Mouse (Mus musculus) cortical plate, adult 2 months (tissue): ENCODE data around the gene Ccdc125. TPM values are rescaled to one million over a fixed set of nuclear protein-coding genes. Genes with fewer than 3 reads are reported as not detected.
A peak's percentile ranks its signal among the peaks of the same experiment; 100 is the strongest.

ENCODE experiments used
- H3K27ac ChIP-seq: fragments of 200-500 bp; 2 replicates; pipeline ENCODE4 v1.5.1; 2012; ENCODE audit warnings: low read length, control low read depth, inconsistent platforms; ENCODE audit not compliant: insufficient read depth
- H3K4me1 ChIP-seq: fragments of 200-500 bp; 2 replicates; pipeline ENCODE4 v1.6.1; 2011; ENCODE audit warnings: low read length; ENCODE audit not compliant: control insufficient read depth, insufficient read depth
- H3K4me3 ChIP-seq: fragments of 200-500 bp; 2 replicates; pipeline ENCODE4 v1.5.1; 2011; ENCODE audit warnings: mild to moderate bottlenecking, low read length, control low read depth; ENCODE audit not compliant: insufficient read depth
- CTCF ChIP-seq: fragments of 200-500 bp; IDR thresholded peaks from 2 replicates; pipeline ENCODE4 v1.5.1; 2011; ENCODE audit warnings: mild to moderate bottlenecking, control low read depth, low read length; ENCODE audit not compliant: insufficient read depth; ENCODE audit errors: extremely low read depth
- POLR2A ChIP-seq: fragments of 200-500 bp; IDR thresholded peaks from 2 replicates; pipeline ENCODE4 v1.6.1; 2011; ENCODE audit warnings: mild to moderate bottlenecking, low read length, control low read depth; ENCODE audit not compliant: insufficient read depth; ENCODE audit errors: extremely low read depth
- polyA plus RNA-seq: library from polyadenylated mRNA; depleted of rRNA; stranded (reverse); fragments of >200 nt; gene quantifications from 2 replicates; pipeline ENCODE4 v1.2.3, GENCODE M21; 2012; rRNA removed

Gene Ccdc125
- polyA plus RNA-seq: 0.34 and 0.58 TPM in 2 replicates

DNA sequence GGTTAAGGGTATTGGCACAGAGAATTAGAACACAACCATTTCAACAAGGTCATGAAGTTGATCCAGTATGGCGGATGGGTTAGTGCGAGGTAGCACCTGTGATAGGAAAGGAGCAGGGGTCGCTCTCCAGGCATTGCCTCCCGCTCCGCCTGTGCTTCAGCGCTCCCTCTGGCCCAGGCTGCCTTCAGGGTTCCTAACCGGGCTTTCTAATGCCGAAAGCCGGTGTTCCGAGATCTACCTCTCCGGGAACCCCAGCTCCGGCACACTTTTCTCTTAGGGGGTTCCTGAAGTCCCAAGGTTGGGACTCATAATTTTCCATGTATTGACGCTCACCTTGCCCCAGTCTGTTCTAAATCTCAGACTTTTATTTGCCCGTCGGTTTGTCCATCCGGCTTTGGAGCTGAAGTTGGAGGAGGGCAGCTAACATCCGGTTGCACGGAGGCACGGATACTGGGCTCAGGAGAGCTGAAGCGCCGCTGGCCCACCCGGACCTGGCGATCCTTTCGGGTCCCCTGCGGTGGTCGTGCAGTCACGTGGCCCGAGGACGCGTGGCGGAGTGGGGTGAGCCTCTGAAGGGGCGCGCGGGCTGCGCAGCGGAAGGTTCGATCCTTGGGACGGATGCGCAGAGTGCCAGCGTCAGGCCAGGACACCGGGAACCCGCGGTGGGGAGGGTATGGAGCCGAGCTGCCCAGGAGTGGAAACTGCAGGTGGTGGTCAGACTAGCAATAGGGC is at the start of gene Ccdc125:
Ccdc125 (plus strand) TSS at position 427 of the 732 bp plus-strand sequence.
- no peak for TF ChIP-seq POLR2A
- TF ChIP-seq CTCF: no peak
- Histone ChIP-seq H3K4me3 (peak within 1 kb of the TSS; percentile 38; the same call in 1 of the 2 replicates), H3K4me1 (no peaks in the 10 kb centered on the region), H3K27ac (no peak within 1 kb of the TSS)

DNA sequence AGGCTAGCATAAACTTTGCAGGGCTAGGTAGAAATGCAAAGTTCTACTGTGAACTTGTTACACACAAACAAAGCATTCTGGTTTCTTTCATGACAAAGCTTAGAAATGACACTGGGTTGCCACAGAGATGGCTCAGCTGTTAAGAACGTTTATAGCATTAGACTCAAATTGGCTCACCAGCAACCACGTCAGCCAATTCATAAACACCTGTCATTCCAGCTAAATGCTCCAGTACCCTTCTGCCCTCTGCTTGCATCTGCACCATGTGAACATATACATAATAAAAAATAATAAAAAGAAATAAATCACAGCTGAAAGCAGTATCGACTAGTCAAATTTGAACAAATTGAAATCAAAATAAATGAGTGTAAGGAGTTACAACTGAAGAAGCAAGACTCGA is 47.3 kb upstream of the Ccdc125 start:
- H3K27ac ChIP-seq: no peak overlapping the region

DNA sequence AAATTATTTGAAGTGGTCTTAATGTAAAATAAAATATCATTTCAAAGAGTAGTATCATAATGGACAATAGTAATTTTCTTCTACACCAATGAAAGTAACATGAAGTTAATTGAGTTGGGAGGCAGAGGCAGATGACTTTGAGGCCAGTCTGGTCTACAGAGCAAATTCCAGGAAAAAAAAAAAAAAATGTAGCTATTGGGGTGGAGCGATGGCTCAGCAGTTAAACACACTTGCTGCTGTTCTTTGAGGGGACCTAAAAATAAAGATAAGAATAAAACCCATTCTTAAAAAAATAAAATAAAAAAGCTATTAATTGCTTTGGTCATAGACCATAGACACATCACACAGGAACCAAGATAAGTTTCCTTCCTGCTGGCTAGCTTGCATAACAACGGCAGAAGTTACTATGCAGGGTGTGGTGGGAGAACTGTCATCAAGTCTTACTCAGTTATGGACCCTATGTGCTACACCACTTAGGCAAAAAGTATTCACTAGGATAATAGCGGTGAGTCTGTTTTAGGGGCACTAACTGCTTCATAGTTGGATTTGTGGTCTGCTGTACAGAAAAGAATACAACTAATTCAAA is 35.3 kb upstream of the Ccdc125 start:
- TF ChIP-seq POLR2A: no peak
- TF ChIP-seq CTCF: no peak
- no peak overlapping the region for H3K27ac ChIP-seq
- no peaks in the 10 kb centered on the region for H3K4me1 ChIP-seq
- H3K4me3 ChIP-seq: no peak overlapping the region

More for the DNA sequence above, 47.3 kb upstream of the Ccdc125 start:
- TF ChIP-seq CTCF (no peak), POLR2A (no peak)
- Histone ChIP-seq H3K4me1 (no peaks in the 10 kb centered on the region), H3K4me3 (no peak overlapping the region)

DNA sequence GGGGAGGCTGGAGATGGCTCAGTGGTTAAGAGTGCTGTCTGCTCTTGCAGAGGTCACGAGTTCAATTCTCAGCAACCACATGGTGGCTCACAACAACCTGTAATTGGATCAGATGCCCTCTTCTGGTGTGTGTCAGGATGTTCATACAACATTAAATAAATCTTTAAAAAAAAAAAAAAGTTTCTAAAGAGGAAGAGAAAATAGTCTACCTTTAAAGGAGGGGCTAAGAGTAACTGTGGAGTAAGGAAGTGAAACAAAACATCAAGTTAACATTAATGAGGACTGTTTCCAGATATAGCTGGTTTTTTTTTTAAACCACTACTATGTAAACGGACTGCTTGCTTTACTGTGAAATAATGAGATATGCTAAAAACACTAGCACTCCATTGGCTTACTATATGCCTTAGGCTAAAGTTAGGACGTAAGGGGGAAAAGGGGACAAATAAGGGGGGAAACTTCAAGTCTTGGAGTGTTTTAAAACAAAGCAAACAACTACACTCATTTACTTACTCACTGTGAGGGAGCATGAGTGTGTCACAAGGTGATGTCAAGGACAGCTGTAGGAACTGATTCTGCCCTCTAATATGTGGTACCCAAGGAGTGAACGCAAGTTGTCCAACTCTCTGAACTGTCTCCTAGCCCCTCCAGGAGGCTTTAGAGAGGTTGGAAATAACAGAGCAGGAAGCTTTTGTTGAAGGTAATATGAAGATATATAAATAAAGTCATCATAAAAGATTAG is 26.9 kb upstream of the Ccdc125 start:
- no peak overlapping the region for H3K27ac ChIP-seq
- no peaks in the 10 kb centered on the region for H3K4me1 ChIP-seq
- no peak overlapping the region for H3K4me3 ChIP-seq
- no peak for TF ChIP-seq CTCF
- no peak for TF ChIP-seq POLR2A

DNA sequence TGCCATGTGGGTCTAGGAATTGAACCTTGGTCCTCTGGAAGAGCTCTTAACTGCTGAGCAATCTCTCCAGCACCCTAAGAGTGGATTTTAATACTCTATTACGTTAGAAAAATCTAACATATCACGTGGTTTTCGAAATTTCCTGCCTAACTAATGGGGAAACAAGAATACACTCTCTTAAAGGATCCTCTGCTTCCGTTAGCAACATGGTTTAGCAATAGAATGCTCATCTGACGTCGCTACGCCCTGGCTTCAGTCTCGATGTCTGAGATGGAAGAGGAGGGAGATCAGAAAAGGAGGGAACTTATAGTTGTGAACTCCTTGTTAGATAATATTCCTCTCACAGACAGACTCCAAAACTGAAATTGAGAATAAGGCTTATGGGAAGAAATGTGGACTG is 21.3 kb upstream of the Ccdc125 start:
- TF ChIP-seq POLR2A (no peak), CTCF (no peak)
- H3K4me1 ChIP-seq: peaks cover 3% of the 10 kb centered on the region; the same call in 1 of the 2 replicates
- no peak overlapping the region for H3K27ac ChIP-seq
- H3K4me3 ChIP-seq: no peak overlapping the region

DNA sequence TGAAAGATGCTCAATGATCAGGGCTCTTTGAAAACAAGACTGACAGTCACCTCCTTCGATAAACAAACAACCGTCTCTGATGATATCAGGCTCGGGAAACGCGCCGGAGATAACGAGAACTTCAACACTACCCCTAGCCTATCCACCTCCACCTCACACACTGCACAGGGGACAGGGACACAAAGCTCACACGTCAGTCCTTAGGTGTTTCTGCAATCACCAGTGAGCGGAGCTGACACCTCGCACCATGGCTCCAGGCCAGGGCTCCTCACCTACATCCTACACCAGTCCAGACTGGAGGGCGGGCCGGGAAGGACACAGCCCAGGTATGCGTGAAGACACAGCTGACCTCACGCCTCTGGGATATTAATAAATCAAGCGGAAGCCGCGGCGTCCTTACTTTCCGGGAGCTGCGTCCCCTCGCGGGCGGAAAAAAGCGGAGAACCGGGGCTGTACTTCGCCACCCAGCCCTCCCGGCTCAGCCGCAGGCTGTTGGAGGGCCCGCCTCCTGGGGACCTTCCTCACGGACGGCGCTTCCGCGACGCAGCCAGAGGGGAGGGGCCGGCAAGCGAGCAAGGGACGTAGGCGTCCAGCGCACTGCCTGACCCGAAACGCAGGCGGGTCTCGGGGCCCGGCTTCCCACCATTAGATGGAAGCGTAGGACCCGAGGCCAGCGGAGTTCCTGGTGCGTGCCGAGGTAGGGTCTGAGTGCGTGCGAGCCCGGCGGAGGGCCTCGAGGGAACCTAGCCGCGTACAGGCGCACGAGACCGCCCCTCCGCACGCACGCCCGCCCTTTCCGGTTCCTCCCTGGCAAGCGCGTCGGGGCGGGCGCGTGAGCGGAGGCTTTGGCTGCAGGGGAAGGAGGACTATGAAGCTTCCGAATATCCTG is 18.7 kb upstream of the Ccdc125 start, which contains the start of the genes Ak6 and Rad17:
Ak6 (plus strand) TSS at position 430 of the 889 bp plus-strand sequence.
Rad17 (minus strand) TSS at position 502 of the 889 bp plus-strand sequence.
- Histone ChIP-seq H3K4me3 (peak within 1 kb of the TSS; percentile 98), H3K27ac (peak within 1 kb of the TSS; percentile 99), H3K4me1 (peaks cover 3% of the 10 kb centered on the region; the same call in 1 of the 2 replicates)
- TF ChIP-seq POLR2A (peak; percentile 53; the same call in 1 of the 2 replicates), CTCF (no peak)

DNA sequence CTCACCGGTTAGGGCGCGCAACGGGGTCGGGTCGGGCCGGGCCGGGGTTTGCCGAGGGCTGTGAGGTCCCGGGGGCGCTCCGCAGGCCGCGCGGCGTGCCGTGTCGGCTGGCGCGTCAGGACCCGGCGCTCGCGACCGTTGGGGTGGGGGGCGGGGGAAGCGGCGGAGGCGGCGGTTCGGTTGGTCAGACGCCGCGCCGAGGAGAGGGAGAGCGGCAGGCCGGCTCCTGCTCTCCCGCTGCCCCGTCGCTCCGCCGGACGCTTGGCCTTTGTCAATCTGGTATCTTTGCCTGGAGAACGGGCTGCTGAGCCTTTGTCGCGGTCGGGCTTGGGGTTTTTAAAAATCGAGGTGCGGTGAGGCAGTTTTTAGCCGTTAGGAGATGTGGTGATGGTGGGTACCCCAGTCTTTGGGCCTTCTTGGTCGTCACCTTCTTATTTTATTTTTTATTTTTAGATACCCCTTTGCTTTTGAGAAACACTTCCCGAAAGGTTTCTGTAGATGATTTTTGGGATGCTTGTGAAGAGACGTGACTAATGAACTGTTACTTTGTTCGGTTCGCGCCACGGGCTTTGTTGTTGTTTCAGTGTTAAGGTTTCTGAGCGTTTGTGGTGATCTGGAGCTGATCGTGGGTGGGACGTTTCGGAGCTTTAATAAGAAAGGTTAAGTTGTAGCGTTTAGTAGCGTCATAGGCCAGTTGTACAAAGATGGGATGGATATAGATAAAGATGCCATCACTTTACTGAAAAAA is 17.9 kb upstream of the Ccdc125 start, which contains the start of gene Taf9:
Taf9 (plus strand) TSS at position 141 of the 748 bp plus-strand sequence.
- H3K4me3 ChIP-seq: peak within 1 kb of the TSS; percentile 98
- peaks cover 3% of the 10 kb centered on the region; the same call in 1 of the 2 replicates for H3K4me1 ChIP-seq
- peak within 1 kb of the TSS; percentile 99 for H3K27ac ChIP-seq
- TF ChIP-seq POLR2A: no peak
- TF ChIP-seq CTCF: no peak

DNA sequence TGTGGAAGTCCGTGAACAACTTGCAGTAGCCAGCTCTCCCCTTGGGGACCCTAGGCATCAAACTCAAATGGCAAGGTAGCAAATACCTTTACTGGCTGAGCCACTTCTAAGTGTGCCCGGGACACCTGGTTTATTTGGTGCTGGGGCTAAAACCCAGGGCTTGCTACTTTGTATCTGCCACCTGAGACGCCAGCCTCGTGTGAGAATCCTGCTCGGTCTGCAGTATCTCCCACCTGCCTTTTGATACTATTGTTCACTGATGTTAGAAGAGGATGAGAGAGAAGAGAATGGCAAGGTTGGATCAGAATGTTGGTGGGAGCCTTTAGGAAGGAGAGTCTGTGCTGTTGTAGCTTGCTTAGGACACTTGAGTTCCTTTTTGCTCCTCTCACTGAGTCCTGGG is 11.4 kb upstream of the Ccdc125 start:
- TF ChIP-seq CTCF (no peak), POLR2A (no peak)
- no peak overlapping the region for H3K27ac ChIP-seq
- H3K4me3 ChIP-seq: no peak overlapping the region

DNA sequence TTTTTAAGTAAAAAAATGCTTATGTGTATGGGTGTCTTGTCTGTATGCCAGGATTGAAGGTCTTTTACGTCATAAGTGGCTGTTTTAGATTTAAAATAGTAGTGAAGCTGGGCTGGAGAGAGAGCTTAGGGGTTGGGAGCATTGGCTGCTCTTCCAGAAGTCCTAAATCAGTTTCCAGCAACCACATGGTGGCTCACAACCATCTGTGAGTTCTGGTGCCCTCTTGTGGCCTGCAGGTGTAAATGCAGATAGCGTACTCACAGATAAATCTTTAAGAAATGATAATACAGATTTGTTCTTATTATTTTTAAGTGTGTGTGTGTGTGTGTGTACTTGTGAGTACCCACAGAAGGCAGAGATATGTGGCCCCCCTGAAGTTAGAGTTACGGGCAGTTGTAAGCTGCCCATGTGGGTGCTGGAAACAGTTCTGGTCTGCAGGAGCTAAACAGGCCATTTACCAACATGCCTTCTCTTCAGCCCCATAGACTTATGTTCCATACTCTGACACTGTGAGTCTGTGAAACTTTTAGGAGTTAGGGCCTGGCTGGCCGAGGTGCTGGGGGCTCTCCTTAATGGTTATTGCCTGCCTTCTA is 9.6 kb upstream of the Ccdc125 start:
- no peak overlapping the region for H3K4me3 ChIP-seq
- no peaks in the 10 kb centered on the region for H3K4me1 ChIP-seq
- H3K27ac ChIP-seq: no peak overlapping the region
- TF ChIP-seq POLR2A (no peak), CTCF (peak; percentile 81)

More for the DNA sequence above, 11.4 kb upstream of the Ccdc125 start:
- no peaks in the 10 kb centered on the region for H3K4me1 ChIP-seq
